Mouse (Mus musculus): Measurements from ENCODE around the gene Top3a.

- TF ChIP-seq CTCF (IDR thresholded peaks at IDR 0.05; ENCODE audit: insufficient read depth, low read depth, low read length) (no peak), POLR2A (IDR thresholded peaks at IDR 0.05; ENCODE audit: insufficient read depth, low read depth, low read length) (peak; percentile 48)
Observed at GRCm38 (mm10) chr11:60776829-60777740, at the start of gene Top3a, which contains the start of gene Smcr8.
